Mouse (Mus musculus) frontal cortex, postnatal 10 days (tissue): ENCODE results near the gene Afmid.
A peak's percentile ranks its signal among the peaks of the same experiment; 100 is the strongest.

Experiments
- DNase-seq, 2 experiments: peaks; one replicate each; pipeline ENCODE4 v3.0.0; 2022; ENCODE audit warnings: low spot score in 2 of 2, mixed read lengths in 1 of 2

Afmid gene

GRCm38 (mm10) chr11:117848271-117848984 lies 22.7 kb downstream of the Afmid start:
- no peak for DNase-seq

- peak; percentile 93 to 96 for DNase-seq
Observed at GRCm38 (mm10) chr11:117848985-117849671, 23.4 kb downstream of the Afmid start, which contains the start of gene Birc5. Birc5 (plus strand) TSS chr11:117849251.

DNA sequence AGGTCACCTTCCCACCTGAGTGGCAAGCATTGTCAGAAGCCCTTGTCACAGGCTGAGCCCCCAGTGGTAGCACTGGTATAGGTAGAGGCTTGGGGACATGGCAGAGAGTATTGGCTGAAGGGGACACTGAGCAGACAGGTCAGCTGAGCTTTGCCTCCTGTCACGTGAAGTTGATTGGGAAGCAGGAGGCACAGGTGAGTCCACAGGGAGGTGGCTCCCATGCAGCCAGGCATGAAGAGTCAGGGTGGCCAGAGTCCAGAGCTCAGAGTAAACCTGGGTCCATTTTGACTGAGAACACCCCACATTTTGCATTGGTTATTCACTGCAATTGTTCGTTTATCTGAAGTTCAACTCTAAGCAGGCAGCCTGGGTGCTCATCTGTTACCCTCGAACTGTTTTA lies 27.2 kb downstream of the Afmid start:
- DNase-seq = no peak

DNA sequence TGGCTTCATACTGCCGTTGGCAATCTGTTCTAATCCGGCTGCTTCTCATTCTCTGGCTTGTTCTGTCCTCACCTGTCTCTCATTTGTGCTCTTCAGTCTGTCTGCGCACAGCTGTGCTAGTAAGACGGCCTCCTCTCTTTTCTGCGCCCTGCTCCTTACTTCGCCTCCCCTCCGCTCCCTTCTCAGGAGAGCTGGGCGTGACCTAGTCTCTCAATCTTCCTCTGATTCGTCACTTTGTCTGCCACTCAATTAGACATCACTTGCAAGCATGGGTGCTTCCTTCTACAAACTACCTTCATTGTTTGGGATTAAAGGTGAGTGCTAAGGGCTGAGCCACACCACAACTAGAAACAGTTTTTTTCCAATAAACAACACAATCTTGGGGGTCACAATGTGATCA lies 28.5 kb downstream of the Afmid start:
- no peak for DNase-seq

DNA sequence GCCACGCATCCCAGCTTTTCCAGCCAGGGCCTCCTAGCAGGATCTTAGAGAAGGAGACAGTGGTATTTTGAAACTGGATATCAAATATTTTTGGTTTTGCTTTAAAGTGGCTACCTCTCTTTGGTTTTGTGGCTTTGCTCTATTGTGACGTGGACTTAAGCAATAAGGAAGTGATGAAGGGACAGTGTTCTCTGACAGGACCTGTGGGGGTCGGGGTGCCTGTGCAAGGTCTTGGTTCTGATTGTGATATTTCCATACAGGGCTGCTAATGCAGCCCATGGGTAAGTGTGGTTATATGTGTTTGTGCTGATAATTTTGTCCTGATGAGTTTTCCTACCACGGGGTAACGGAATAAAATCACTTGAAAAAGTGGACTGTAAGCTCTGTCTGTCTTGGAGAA lies 29.6 kb downstream of the Afmid start:
- no peak for DNase-seq

GRCm38 (mm10) chr11:117855975-117856374 lies 30.3 kb downstream of the Afmid start:
- no peak for DNase-seq

- DNase-seq = no peak
Observed at GRCm38 (mm10) chr11:117857462-117857861, 31.7 kb downstream of the Afmid start.

- no peak for DNase-seq
Observed at GRCm38 (mm10) chr11:117858392-117858791, 32.7 kb downstream of the Afmid start.

DNA sequence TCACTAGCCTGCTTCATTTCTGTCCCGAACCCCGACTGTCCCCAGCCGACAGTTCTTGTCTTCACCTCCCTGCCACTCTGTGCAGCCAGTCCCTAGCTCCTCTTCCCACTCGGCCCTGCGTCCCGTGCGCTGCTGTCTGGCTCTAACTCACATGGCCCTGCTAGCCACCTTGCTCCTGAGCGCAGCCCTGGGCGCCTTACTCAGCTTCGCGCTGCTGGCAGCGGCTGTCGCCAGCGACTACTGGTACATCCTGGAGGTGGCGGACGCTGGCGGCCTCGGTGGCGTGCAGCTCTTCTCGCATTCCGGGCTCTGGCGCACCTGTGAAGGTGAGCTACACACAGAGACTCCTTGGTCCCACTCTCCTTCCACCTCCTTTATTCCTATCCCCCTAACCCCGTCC lies 34.9 kb downstream of the Afmid start, which contains the start of gene Tmem235:
Gene Tmem235 (plus strand): TSS at position 152 of the 400 bp plus-strand sequence.
- no peak for DNase-seq

GRCm38 (mm10) chr11:117863174-117863856 lies 37.6 kb downstream of the Afmid start:
- no peak for DNase-seq

- DNase-seq = no peak
Observed at GRCm38 (mm10) chr11:117864805-117865204, 39.1 kb downstream of the Afmid start.

DNA sequence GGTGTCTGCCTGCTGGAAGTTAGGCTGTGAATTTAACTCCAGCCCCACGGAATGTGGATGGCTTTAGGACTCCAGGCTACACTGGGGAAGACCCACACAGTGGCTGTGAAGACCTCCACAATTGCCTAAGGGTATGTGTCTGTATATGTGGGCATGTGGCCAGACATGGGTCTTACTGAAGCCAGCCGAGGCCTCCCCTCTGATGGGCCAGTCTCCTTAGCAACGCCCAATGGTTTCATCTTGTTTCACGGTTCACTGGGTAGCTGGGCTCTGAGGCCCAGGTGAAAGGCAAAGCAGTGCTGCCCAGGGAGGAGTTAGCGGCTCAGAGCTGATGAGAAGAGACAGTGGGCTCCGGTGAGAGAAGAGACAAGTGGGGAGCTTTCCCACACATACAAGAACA lies 40.3 kb downstream of the Afmid start:
- DNase-seq = no peak

DNA sequence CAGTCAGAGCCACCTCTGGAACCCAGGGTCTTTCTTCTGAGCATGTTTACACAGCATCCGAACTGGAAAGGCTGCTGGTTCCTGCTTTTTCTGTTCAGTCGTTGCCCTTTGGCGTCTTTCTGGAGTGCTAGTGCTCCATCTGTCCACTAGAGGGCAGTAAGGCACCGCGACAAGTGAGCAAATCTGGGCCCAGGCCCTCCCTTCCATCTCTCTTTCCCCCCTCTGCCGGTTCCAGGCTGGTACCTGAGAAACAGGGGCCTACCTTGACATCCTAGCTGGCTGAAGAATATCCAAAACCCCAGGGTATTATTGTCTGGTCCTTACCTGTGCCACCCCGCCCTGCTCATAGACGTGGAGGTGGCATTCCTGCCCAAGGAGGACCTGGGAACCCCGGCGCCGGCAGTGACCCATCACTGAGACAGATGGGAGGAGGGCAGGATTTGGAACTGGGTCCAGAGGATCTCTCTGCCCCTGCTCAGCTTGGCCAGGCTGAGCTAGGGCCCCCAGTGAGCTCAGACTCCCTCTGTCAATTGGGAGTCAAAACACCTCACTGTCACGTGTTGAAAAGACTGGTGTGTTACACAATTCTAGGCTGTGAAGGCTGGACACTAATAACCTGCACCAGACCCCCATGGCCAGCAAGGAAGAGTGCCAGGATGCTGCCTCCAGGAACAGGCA lies 45.1 kb downstream of the Afmid start:
- peak; percentile 58 to 79 for DNase-seq

- DNase-seq = no peak
Observed at GRCm38 (mm10) chr11:117871376-117871775, 45.7 kb downstream of the Afmid start.

DNA sequence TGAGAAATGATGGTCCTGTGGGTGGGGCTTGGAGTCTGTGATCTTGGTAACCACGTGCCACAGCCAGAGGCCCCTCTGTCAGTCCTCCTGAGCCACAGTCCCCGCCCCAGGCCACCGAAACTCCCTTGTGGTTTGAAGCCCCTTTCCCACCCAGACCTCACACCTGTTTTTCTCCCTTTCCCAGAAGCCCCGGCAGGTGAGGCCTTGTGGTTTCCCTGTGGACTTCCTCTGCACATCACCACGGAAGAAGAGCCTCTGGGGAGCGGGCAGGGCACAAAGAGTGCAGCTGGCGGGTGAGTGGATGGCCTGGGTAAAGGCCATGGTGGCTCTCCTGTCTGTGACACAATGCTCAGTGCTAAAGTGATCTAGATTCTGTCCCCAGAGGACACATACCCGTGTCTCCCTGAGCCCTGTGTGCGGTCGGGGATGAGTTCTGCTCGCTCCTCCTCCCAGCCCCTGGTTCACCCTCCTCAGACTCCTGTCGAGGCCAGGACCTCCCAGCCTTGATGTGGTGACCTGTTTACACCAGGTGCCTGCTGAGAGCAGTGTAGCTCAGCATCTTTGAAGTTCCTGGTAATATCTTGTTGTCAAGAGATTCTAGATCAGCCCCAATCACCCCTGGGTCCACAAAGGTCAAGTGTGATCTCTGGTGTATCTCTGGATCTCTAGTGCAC lies 46.3 kb downstream of the Afmid start:
- DNase-seq = no peak

GRCm38 (mm10) chr11:117872861-117873608 lies 47.3 kb downstream of the Afmid start, which contains the start of gene Tha1:
Tha1 (minus strand) TSS chr11:117873481.
- peak in 1 of 2 experiments; percentile 74 for DNase-seq

GRCm38 (mm10) chr11:117874419-117874818 lies 48.7 kb downstream of the Afmid start:
- DNase-seq = no peak

DNA sequence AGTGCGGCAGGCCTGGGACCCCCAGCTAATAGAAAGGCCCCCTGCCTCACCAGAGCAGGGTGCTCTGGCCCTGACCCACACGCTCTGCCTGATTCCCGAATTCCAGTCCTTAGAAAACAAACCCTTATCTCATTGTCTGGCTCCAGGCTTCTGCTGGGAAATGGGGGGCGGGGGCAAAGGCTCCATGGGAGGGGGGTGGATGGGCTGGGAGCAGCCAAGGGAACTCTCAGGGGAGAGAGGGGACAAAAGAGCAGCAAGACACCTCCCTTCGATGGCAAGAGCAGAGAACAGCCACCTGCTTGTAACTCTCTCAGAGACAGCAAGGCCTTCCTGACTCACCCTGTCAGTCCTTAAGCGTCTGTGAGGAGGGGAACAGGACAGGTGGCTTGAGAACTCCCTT lies 50.0 kb downstream of the Afmid start:
- no peak for DNase-seq

DNA sequence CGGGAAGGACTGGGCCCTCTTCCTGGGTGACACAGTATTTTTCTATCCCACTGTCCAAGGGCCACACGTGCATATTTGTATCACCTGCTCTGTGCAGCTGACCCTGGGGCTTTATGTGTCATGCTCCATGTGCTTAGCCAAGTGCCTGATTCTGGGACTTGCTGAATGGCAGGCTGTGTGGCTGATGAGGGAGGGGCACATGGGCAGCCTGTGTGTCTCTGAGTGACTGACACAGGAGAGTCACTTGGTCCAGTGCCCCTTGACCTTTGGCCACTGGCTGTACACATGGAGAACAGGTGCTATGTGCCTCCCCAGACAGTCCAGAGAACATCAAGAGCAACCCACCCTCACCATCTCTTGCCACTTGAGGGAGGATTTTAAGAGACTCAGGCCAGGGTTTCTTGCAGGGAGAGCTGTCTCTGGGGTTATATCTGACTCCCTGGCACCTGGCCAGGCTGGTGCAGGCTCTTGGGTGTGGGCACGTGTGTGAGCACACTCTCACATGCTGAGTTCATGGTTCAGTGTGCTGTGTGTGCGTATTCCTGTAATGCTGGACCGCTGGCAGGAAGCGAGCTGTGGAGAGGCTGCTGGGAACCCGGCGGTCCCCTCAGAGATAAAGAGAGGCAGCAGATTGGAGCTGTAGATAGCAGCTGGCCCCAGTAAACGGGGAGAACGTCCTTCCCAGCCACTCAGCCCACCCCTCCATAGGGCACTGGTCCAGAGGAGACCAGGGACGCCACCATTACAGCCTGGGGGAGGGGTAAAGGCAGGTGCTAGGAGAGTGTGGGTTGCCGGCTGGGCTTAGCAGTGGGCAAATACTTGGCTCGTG lies 52.4 kb downstream of the Afmid start:
- peak; percentile 38 to 63 for DNase-seq

- DNase-seq = no peak
Observed at GRCm38 (mm10) chr11:117878892-117879291, 53.2 kb downstream of the Afmid start.
